Mouse (Mus musculus) right cerebral cortex, adult 2 months (tissue): ENCODE measurements around the gene Lig4.

ENCODE experiments used
- DNase-seq, 2 experiments: peaks; one replicate each; pipeline ENCODE4 v3.0.0; 2021 to 2022; ENCODE audit warnings: low spot score in 2 of 2

Gene Lig4

DNA sequence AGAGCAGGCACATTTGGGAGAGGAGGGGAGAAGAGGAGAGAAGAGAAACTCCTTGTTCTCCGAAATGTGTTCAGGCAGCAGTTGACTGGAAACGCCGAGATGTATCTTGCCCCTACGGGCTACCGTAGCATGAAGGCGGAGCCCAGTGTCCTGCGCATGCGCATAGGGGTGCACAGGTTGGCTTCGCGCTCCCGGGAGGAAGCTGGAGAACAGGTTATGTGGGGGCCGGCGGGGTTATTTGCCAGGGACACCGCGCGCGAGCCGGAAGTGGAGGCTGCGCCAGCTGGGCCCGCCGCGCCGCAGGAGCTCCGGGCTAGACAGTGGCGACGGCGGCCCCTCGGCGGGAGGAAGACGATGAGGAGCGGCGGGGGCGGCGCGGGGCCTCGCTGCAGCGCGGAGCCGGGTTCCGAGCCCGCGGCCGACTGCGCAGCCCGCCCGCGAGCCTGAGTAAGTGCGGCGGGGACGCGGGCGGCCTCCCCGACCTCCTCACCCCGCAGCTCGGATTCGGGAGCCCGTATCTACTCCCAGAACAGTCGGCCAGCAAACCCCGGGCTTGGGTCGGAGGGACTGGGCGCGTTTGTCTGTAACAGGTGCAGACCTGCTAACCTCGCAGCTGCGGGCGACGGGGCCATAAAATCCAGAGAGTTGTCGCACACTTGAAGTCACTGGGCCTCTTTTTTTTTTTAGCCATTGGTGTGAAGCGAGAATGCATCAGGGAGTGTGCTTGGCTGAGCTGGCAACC lies at the start of gene Lig4, which contains the start of gene Abhd13:
TSS of gene Lig4 (minus strand) at position 114 of the 742 bp plus-strand sequence.
TSS of gene Abhd13 (plus strand) at position 135 of the 742 bp plus-strand sequence.
- DNase-seq: peak; percentile 99 to 100

DNA sequence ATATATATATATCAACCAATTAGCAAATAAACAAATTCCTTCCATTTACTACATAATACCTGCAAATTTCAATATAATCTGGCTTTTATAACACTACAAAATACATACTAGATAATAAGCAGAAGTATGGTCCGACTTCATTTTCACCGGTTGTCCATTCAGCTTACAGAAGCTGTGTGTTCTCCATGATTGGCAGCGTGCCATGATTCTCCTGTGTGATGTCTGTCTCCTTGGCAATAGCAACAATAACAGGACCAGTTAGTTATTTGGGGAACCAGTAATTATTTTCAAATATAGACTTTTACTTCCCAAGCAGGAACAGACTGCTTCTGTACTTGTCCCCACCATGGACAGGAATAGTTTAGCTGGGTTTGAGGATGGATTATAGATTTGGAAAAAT lies 39.7 kb upstream of the Lig4 start:
- DNase-seq: peak in 1 of 2 experiments; percentile 46

GRCm38 (mm10) chr8:10016252-10016651 lies 38.8 kb upstream of the Lig4 start:
- DNase-seq: peak in 1 of 2 experiments; percentile 30

GRCm38 (mm10) chr8:10007660-10008028 lies 30.2 kb upstream of the Lig4 start:
- no peak for DNase-seq

DNA sequence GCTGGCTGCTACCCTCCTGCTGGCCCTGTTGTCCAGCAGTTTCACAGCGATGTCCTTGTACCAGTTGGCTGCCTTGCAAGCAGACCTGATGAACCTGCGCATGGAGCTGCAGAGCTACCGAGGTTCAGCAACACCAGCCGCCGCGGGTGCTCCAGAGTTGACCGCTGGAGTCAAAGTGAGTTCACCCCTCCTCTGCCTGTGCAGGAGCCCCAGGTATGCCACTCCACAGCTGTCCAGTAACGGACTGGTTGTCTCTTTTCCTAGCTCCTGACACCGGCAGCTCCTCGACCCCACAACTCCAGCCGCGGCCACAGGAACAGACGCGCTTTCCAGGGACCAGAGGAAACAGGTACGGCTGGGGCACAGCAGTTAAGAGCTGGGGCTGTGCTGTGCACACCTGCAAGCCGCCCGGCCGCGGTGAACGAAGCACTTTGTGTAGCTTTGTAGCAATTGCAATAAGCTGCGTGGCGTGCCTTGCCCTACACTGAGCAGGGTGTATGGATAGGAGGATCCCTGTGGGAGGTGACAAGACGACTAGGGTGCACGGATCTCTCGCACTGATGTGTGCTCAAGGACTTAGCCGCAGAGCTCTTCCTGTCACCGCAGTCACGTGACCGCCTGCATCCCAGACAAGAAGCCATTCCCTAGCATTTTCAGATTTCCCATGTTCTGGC lies 29.6 kb upstream of the Lig4 start:
- DNase-seq: peak; percentile 47 to 59

DNA sequence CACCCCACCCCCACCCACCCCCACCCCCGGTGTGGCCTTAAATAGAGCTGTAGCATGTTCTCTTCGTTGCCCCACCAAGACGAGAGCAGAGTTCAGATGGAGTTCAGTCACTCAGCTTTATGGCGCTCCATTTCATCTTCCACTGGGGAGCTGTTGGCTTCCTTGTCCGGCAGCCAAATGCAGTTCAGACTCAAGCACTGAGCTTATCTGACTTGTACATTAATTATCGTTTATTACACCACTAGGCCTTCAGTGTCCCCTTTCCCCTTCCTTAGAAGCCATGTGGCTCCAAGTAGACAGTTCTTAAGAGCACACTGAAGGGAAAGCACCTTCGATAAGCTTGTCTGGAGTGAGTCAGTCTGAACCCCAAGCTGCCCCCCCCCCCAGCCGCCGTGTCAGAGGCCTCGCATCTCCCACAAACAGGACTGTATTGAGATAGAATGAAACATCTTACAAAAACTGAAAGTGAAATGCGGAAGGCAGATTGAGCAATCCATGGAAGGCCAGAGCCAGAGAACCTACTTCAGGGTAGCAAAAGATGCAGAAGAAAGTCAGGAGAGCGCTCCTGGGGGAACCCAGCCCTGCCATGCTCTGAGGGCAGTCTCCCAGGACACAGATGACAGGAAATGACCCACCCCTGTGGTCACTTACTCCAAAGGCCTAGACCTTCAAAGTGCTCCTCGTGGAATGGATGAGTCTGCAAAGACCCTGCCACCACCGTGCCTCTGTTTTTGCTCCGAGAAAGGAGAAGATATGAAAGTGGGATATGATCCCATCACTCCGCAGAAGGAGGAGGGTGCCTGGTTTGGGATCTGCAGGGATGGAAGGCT lies 28.9 kb upstream of the Lig4 start, which contains the start of gene Tnfsf13b:
TSS of gene Tnfsf13b (plus strand) at position 312 of the 830 bp plus-strand sequence.
- DNase-seq: no peak

- DNase-seq: peak in 1 of 2 experiments; percentile 12
Observed at GRCm38 (mm10) chr8:10004115-10004514, 26.6 kb upstream of the Lig4 start.

GRCm38 (mm10) chr8:9980188-9980587 lies 2.7 kb upstream of the Lig4 start:
- DNase-seq: no peak

- no peak for DNase-seq
Observed at GRCm38 (mm10) chr8:9979746-9980145, 2.3 kb upstream of the Lig4 start.

DNA sequence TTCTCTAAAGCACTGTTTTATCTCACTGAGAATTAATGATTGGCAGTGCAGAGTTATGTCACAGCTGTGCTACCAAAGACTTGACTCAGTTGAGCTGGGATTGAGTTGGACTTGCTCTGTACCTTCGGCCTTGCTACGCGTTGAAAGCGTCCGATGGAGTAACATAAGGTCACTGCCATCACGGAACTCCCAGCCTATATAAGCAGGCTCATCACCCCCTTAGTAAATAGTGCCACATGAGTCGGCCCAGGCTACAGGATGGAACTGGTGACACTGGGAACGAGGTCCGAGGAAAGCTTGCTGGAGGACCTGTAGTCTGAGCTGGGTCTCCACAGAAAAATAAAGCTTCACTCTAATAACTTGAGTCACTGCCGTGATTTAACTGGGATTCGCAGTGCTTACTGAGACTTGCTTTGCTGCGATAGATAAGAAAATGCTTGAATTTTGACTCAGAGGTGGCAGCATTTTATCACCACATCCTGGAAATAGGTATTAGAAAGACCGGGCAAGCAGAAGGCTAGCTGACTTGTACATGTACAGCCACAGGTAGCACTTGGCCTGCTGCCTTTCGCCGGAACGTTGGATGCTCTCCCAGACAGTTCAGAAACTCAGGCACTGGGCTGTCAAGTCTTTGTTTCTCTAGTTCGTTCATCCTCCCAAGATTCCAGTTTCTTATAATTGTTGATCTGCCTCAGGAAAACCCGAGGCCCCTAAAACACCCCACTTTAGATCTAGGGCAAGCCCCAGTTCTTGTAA lies 1.2 kb upstream of the Lig4 start:
- no peak for DNase-seq

- peak in 1 of 2 experiments; percentile 8 for DNase-seq
Observed at GRCm38 (mm10) chr8:9977016-9977415, 470 bp downstream of the Lig4 start.

GRCm38 (mm10) chr8:9975898-9976611 lies 1.4 kb downstream of the Lig4 start:
- DNase-seq: peak; percentile 97 to 99

- DNase-seq: no peak
Observed at GRCm38 (mm10) chr8:9975276-9975675, 2.2 kb downstream of the Lig4 start.

DNA sequence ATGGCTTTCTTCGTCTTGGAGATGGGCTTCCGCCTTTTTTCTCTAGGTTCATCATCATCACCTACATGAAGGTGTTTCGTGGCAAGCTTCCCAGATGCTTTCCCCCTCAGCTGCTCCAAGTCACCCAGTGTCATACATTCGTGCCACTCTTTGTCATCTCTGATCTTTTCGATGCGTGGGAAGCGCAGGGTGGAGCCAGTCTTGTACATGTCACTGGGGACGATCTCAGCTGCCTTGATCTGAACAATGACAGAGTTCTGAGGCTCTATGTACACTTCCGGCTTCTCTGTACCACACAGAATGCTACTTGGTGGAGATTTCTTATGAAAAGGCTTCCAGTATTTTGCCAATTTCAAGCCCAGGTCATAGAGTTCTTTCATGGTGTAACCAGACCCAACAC lies 5.6 kb downstream of the Lig4 start:
- no peak for DNase-seq

DNA sequence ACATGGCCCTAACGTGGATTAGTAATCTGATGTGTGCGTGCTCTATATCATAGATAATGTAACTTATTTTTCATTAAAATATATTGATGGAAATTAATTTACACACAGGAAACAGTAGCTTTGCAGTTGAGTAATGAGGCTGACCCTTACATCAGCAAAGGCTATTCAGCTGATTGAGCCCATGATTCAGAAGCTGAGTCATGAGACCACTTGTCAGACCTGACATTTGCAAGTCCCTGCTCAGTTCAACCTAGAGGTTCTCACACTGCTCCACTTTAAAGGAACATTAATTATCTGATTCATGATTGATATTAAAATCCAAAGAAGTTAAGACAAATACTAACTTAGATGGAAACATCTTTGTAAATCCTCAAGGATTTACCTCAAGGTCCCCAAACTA lies 17.6 kb downstream of the Lig4 start:
- no peak for DNase-seq

DNA sequence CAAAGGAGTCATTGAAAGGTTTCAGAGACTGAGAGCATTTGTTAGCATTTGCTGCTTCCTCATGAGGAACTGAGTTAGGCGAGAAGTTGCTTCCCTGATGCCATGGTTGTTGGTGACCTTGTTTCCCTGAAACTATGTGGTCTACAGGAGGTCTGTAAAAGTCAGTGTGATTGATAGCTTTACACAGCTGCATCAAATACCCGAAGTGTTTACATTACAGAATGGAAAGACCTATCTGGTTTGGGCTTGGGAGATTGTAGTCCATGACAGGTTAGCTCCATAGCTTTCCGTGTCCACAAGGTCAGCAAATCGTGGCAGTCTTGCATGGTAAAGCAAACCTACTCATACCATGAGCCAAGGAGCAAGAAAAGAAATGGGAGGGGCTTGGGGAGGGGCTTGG lies 19.1 kb downstream of the Lig4 start:
- DNase-seq: no peak

DNA sequence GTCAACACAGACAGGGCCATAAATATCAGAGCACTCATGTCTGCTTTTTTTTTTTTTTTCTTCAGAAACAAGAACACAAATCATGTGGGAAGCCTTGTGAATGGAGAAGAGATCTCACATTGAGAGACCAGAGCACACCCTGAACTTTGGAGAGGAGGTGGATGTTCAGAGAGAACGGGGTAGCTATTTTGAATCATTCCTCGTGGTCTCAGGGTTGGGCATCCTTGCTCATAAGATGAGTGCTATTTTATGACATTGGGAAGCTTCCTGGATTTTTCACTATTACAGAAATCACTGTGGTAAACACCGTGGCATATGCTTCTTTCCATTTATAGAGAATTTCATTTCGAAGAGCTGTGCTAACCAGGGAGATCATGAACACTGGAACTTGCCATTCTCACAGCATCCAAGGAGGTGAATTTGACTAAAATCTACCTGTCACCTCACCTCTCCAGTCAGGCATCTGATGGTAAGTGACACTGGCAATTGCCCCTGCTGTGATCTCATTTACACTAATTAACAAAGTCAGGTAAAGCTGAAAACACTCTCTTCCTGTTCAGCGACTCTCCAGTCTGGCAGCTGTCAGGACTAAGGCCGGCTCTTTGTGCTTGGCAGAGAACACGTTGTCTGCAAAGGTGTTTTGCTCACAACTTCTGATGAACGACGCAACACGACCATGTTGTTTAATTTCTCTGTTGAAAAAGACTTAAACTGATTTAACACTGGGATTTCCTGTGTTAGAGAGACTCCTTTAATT lies 28.2 kb downstream of the Lig4 start:
- no peak for DNase-seq

DNA sequence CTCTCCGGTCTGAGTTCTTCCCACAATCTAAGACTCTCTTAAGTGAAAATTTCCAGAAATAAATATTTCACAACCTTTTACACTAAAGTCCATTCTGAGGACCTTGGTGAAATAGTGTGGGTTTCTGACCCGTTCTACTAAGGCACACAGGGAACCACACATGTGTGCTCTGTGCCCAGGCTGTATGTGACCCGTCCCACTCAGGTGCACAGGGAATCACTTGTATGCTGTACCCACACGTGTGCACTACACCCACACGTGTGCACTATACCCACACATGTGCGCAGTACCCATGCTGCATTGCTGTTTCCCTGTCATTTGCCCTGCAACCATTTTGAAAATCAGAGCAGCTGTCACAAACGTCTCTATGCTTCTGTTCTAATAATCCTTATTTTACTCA lies 41.9 kb downstream of the Lig4 start:
- DNase-seq: no peak

DNA sequence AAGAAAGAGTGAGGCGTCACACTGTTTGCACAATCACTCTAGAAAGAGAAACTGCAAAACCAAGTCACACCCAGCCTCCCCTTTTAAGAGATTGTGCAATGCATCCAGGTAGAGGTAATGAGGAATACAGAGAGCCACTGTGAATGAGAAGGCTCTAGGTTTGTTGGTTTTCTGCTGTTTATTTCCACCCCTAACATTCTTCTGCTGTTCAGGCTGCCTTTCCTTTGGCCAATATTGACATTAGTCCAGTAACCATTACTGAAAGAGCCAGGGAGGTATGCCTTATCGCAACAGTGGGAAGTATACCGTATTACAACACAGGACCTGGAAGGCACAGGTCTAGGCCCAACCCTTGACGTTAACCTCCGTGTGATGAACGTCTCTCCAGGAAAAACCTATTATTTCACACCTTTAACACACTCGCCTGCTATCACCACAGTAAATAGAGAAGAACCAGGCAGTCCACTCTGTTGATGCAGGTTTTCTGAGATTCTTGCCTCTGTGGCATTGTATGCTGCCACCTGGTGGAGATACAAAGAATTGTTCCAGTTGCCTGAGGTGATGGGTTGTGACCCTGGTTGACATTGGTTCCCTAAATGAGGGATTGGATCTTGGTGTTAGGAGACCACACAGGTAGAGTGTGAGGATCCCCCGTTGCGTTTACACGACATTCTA lies 42.5 kb downstream of the Lig4 start:
- peak; percentile 62 to 63 for DNase-seq

DNA sequence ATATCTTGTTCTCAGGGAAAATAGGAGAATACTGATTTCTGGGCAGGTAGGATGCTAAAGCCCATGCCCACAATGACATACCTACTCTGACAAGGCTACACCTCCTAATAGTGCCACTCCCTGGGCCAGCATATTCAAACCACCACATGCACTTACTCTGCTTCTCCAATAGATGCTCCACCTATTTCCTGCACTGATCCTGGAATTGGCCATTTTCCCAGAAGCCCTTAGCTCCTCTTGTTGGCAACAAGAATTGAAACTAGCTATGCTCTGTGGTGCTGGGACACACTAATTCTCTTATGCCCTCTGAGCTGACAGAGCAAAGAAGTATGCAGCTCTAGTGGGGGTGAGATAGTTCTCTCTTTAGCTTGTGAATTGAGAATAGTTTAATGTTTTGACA lies 44.8 kb downstream of the Lig4 start:
- no peak for DNase-seq
